Mouse (Mus musculus) liver, postnatal 0 days (tissue): ENCODE measurements around the gene Ubtd1. TPM values are rescaled to one million over a fixed set of nuclear protein-coding genes. Genes with fewer than 3 reads are reported as not detected.

Experiments used
- ATAC-seq: fragments of 200-750 bp; cut with Nextera tagmentation; 2 replicates; pipeline ENCODE4 v1.8.0; 2017; ENCODE audit warnings: mild to moderate bottlenecking, moderate library complexity
- DNase-seq: peaks from one replicate; pipeline ENCODE4 v3.0.0-alpha.2; 2016
- H3K27ac ChIP-seq: fragments of 300-500 bp; sonication (generic); 2 replicates; pipeline ENCODE4 v1.5.1; 2014; ENCODE audit warnings: antibody characterized with exemption, moderate library complexity, mild to moderate bottlenecking, low read depth
- H3K27me3 ChIP-seq: fragments of 300-500 bp; sonication (generic); 2 replicates; pipeline ENCODE4 v1.6.1; 2014; ENCODE audit warnings: low read length, control low read depth, mixed read lengths; ENCODE audit not compliant: insufficient read depth
- H3K36me3 ChIP-seq: fragments of 300-500 bp; sonication (generic); replicated peaks from 2 replicates; pipeline ENCODE4 v1.6.1; 2014; ENCODE audit warnings: mild to moderate bottlenecking, control low read depth, low read length, moderate library complexity, mixed read lengths; ENCODE audit not compliant: insufficient read depth
- H3K4me1 ChIP-seq: fragments of 300-500 bp; sonication (generic); 2 replicates; pipeline ENCODE4 v1.6.1; 2014; ENCODE audit warnings: antibody characterized with exemption, mild to moderate bottlenecking, control low read depth; ENCODE audit not compliant: insufficient read depth
- H3K4me2 ChIP-seq: fragments of 300-500 bp; sonication (generic); 2 replicates; pipeline ENCODE4 v1.6.1; 2014; ENCODE audit warnings: low read depth, mild to moderate bottlenecking, low read length, moderate library complexity, mixed read lengths
- H3K4me3 ChIP-seq: fragments of 300-500 bp; sonication (generic); 2 replicates; pipeline ENCODE4 v1.5.1; 2014; ENCODE audit warnings: low read depth, low read length
- H3K9ac ChIP-seq: fragments of 300-500 bp; sonication (generic); replicated peaks from 2 replicates; pipeline ENCODE4 v1.6.1; 2014; ENCODE audit warnings: mild to moderate bottlenecking, moderate library complexity
- H3K9me3 ChIP-seq: fragments of 300-500 bp; sonication (generic); 2 replicates; pipeline ENCODE4 v1.6.1; 2016; ENCODE audit warnings: mild to moderate bottlenecking, control low read depth, low read length, mixed read lengths
- CTCF ChIP-seq: sonication (generic); IDR thresholded peaks from 2 replicates; pipeline ENCODE4 v1.5.1; 2016; ENCODE audit warnings: antibody characterized with exemption, low read depth
- EP300 ChIP-seq: IDR thresholded peaks from 2 replicates; pipeline ENCODE4 v1.6.1; 2016; ENCODE audit warnings: antibody characterized with exemption, low read depth, mild to moderate bottlenecking
- WGBS: fragments of 180-500 bp; shearing (Covaris S2); extraction: QIAGEN DNeasy Blood & Tissue Kit; methylation state at CpG from one replicate; pipeline ENCODE4 v1.1.7; 2014; ENCODE audit not compliant: insufficient replicate concordance; 5-methylcytosine and 5-hydroxymethylcytosine counted together
- polyA plus RNA-seq: library from polyadenylated mRNA; unstranded; fragments of >200 nt; fragmentation: Nextera tagmentation; extraction: Ambion mirVana; gene quantifications from 2 replicates; pipeline ENCODE4 v1.2.1, GENCODE M21; 2015

The Ubtd1 gene
- polyA plus RNA-seq, 1 experiment from 2014 or later = 6.9 TPM

DNA sequence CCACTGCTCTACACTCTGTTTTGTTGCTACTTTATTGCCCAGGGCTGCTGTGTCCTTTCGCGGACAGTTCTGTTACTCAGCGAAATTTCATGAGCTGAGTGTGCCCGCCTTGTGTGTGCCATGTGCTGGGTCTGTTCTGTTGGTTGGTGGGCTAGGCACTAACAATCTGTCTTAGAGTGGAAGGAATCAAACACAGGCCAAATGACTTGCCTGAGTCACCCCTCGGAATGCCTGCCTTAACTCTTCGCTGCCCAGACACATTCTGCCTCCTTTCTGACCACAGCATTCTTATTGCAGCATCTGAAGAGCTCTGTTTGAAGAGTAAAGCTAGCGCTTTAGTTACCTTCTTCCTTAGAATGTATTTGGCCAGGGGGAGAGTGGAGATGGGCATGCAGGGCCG lies 25.0 kb downstream of the Ubtd1 start:
- Histone ChIP-seq H3K4me2 (no peak overlapping the region), H3K4me3 (no peak overlapping the region), H3K4me1 (peaks cover 37% of the 10 kb centered on the region), H3K36me3 (no peaks in the 10 kb centered on the region), H3K9ac (no peak overlapping the region), H3K9me3 (no peaks in the 10 kb centered on the region), H3K27me3 (no peaks in the 10 kb centered on the region), H3K27ac (no peak overlapping the region)
- TF ChIP-seq CTCF (no peak), EP300 (no peak)
- ATAC-seq (no peak), DNase-seq (no peak)
- 67% methylated on average over 8 of the region's 8 CpGs for WGBS

DNA sequence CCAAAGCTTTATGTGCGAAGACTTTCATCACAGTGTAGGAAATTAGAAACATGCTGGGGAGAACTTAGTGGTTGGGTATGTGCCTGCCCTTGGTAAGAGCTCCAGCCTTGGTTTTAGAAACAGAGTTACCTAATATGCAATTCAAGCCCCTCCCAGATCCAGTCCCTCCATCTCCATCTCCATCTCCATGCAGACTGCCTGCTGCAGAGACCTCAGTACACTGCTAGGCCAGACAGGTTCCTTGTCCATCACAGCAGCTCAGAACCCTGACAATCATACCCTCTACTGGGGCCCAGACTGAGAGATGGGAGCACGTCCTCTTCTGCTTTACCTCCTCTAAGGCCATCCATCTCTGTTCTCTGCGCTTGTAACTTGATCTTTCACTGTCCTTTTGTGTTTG lies 27.0 kb downstream of the Ubtd1 start:
- no peak overlapping the region for H3K4me3 ChIP-seq
- no peaks in the 10 kb centered on the region for H3K27me3 ChIP-seq
- H3K27ac ChIP-seq = no peak overlapping the region
- H3K4me2 ChIP-seq = no peak overlapping the region
- ATAC-seq = no peak
- no peak for TF ChIP-seq EP300
- no peak for TF ChIP-seq CTCF
- no peak overlapping the region for H3K9ac ChIP-seq
- 58% methylated on average over 3 of the region's 3 CpGs for WGBS
- DNase-seq = no peak
- no peaks in the 10 kb centered on the region for H3K9me3 ChIP-seq
- peaks cover 37% of the 10 kb centered on the region for H3K4me1 ChIP-seq
- H3K36me3 ChIP-seq = no peaks in the 10 kb centered on the region

GRCm38 (mm10) chr19:42009067-42009466 lies 27.5 kb downstream of the Ubtd1 start:
- Histone ChIP-seq H3K9me3 (no peaks in the 10 kb centered on the region), H3K9ac (no peak overlapping the region), H3K4me1 (peaks cover 35% of the 10 kb centered on the region), H3K27ac (no peak overlapping the region), H3K4me3 (no peak overlapping the region), H3K27me3 (no peaks in the 10 kb centered on the region), H3K36me3 (no peaks in the 10 kb centered on the region), H3K4me2 (no peak overlapping the region)
- TF ChIP-seq CTCF (no peak), EP300 (no peak)
- ATAC-seq (no peak), DNase-seq (no peak)
- WGBS = 63% methylated on average over 7 of the region's 7 CpGs

- no peaks in the 10 kb centered on the region for H3K9me3 ChIP-seq
- no peak overlapping the region for H3K4me3 ChIP-seq
- peaks cover 23% of the 10 kb centered on the region for H3K4me1 ChIP-seq
- no peaks in the 10 kb centered on the region for H3K27me3 ChIP-seq
- H3K27ac ChIP-seq = no peak overlapping the region
- WGBS = 61% methylated on average over 4 of the region's 4 CpGs
- H3K4me2 ChIP-seq = no peak overlapping the region
- H3K36me3 ChIP-seq = no peaks in the 10 kb centered on the region
- ATAC-seq (no peak), DNase-seq (no peak)
- no peak overlapping the region for H3K9ac ChIP-seq
- TF ChIP-seq EP300 (no peak), CTCF (no peak)
These were observed 28.9 kb downstream of the Ubtd1 start for GRCm38 (mm10) chr19:42010436-42010835.

GRCm38 (mm10) chr19:42011123-42011522 lies 29.6 kb downstream of the Ubtd1 start:
- Histone ChIP-seq H3K4me3 (no peak overlapping the region), H3K4me2 (no peak overlapping the region), H3K27ac (no peak overlapping the region), H3K4me1 (peaks cover 16% of the 10 kb centered on the region), H3K9ac (no peak overlapping the region), H3K27me3 (no peaks in the 10 kb centered on the region), H3K36me3 (no peaks in the 10 kb centered on the region), H3K9me3 (no peaks in the 10 kb centered on the region)
- no peak for DNase-seq
- 84% methylated on average over 7 of the region's 7 CpGs for WGBS
- TF ChIP-seq CTCF (no peak), EP300 (no peak)
- no peak for ATAC-seq

DNA sequence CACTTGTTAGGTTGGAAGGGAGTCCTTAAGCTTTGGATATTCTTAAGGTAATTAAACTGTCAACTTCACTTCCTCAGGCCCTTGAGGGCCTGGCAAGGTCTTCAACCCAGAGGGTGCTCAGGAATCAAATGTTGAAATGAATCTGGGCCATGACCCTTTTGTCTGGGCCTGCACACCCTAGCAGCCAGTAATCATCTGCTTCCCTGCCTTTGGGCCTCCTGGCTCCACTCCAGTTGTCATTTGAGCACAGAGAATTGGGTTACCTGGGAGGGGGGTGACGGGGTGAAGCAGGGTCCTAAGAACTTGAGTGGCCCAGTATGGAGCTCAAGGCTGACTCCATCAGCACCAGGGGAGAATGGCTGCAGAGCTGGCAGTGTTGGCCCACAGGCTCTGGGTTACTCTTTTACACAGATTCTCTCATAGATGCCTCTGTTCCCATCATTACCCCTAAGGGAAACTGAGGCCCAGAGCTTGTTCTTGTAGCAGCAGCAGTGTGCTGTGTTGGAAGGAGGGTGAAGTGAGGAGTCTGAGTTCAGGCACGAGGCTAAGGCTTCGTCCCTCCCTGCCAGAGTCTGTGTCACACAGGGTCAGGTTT lies 32.8 kb downstream of the Ubtd1 start:
- no peak for DNase-seq
- H3K27me3 ChIP-seq = no peaks in the 10 kb centered on the region
- no peaks in the 10 kb centered on the region for H3K9me3 ChIP-seq
- peaks cover 17% of the 10 kb centered on the region for H3K4me1 ChIP-seq
- TF ChIP-seq CTCF (no peak), EP300 (no peak)
- H3K4me2 ChIP-seq = no peak overlapping the region
- H3K9ac ChIP-seq = no peak overlapping the region
- no peaks in the 10 kb centered on the region for H3K36me3 ChIP-seq
- ATAC-seq = no peak
- H3K27ac ChIP-seq = no peak overlapping the region
- no peak overlapping the region for H3K4me3 ChIP-seq
- 74% methylated on average over 3 of the region's 3 CpGs for WGBS

DNA sequence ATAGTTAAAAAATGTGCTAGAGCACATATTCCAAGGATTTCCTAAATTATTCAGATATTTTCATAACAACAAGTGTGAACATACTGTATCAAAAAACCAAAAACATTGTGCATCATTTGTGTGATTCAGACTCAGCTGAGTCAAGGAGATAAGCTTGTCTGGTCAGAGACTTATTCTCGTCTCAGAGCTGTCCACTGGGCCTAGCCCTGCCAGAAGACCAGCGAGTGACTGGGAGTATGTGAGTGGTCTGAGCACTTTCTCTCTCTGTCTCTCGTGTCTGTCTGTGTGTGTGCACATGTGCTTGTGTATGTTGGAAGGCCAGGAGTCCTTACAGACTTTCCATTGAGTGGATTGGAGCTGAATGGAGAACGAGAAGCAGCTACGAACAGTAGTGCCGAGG lies 33.4 kb downstream of the Ubtd1 start:
- WGBS = 73% methylated on average over 6 of the region's 6 CpGs
- no peaks in the 10 kb centered on the region for H3K27me3 ChIP-seq
- no peaks in the 10 kb centered on the region for H3K36me3 ChIP-seq
- H3K4me2 ChIP-seq = no peak overlapping the region
- no peak overlapping the region for H3K9ac ChIP-seq
- TF ChIP-seq CTCF = no peak
- no peak for TF ChIP-seq EP300
- no peak overlapping the region for H3K4me3 ChIP-seq
- H3K4me1 ChIP-seq = peaks cover 22% of the 10 kb centered on the region
- H3K27ac ChIP-seq = no peak overlapping the region
- no peaks in the 10 kb centered on the region for H3K9me3 ChIP-seq
- no peak for DNase-seq
- no peak for ATAC-seq
